Mouse (Mus musculus) large intestine, adult 2 months (tissue): ENCODE results near the gene Pla2g2e. TPM values are rescaled to one million over a fixed set of nuclear protein-coding genes. Genes with fewer than 3 reads are reported as not detected.
A peak's percentile ranks its signal among the peaks of the same experiment; 100 is the strongest.
"Not testable (repeated sequence)": the region's sequence is repeated elsewhere in the genome, so short reads cannot be mapped to it uniquely, and the experiment has no call there.

Experiments used
- DNase-seq: peaks from one replicate; pipeline ENCODE4 v3.0.0-alpha.2; 2012; ENCODE audit warnings: low read depth, low spot score
- WGBS: fragments of 180-500 bp; shearing (Covaris S2); methylation state at CpG from one replicate; pipeline ENCODE4 v1.1.7; 2018; 5-methylcytosine and 5-hydroxymethylcytosine counted together
- polyA plus RNA-seq: library from polyadenylated mRNA; depleted of rRNA; stranded (reverse); fragments of >200 nt; gene quantifications from 2 replicates; pipeline ENCODE4 v1.2.3, GENCODE M21; 2012; rRNA removed

Pla2g2e gene
- polyA plus RNA-seq: 0.63 and 0.67 TPM in 2 replicates

DNA sequence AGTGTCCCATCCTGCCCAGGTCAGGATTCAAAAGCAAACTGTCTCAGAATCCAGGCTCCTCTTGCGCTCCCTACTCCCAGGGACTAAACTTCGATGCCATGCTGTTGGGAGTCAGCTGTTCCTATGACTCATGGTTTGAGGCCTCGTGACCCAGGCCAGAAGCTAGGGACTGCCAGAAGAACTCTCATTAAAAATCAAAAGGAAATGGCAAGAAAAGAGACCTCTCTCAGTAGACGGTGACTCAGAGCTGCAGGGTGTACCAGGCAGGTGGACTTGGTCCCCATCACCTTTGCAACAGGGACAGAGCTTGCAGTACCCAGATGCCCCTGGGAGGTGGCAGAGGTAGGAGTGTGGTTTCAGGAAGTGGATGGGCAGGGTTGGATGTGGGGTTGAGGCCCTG lies at the start of gene Pla2g2e:
Gene Pla2g2e, plus strand, starts transcription at position 212 of the 400 bp plus-strand sequence.
- peak; percentile 38 for DNase-seq

DNA sequence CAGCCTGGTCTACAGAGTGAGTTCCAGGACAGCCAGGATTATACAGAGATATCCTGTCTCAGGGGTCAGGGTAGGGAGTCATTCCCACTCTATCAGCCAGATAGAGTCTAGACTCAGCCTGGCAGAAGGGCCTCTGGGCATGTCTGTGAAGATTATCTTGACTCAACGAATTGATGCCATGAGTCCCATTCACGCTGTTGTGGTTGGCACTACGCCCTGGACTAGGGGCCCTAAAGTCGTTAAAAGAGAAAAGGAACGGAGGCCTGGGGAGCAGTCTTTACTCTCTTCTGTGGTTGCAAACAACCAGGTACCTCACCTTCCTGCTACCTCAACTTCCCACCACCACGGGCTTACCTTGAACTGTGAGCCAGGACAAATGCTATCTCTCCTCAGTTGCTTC lies 37.9 kb upstream of the Pla2g2e start:
- WGBS: 47% methylated on average over 6 of the region's 6 CpGs
- no peak for DNase-seq

More for the DNA sequence above, at the start of gene Pla2g2e:
- WGBS: 25% methylated on average over 4 of the region's 4 CpGs

DNA sequence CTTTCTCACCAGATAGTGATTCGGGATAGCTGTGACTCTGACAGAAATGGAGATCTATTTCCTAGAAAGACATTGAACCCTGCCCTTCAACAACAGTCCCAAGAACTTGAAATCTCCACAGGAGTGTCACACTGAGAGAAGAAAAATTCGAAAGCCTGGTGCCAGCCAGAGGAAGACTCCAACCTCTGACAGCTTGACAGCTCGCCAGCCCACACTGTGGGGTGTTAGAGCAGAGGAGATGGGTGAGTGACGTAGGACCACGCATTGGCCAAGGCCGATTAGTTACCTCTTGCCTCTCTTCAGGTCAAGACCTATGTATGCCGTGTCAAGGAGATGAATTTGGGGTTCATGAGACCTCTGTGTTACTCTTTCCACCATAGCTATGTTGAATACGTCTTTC lies 37.0 kb upstream of the Pla2g2e start:
- no peak for DNase-seq
- 90% methylated on average over 8 of the region's 8 CpGs for WGBS

DNA sequence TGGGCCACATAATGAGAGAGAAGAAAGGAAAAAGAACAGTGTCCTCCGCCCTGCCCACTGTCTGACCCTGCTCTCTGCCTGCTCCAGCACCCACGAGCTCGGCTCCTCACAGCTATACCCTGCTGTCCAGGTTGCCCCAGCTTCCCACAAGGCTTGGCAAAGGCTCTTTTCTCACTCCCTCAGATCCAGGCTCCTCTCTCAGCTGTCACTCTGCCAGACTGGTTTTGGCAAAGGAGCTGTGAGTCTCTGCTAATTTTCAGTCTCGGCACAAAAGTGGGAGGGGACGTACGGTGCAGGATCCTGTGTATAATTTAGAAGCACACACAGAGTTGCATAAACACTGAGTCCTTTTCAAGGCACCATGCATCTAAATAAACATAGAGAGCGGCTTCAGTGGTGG lies 36.4 kb upstream of the Pla2g2e start:
- DNase-seq: no peak
- 78% methylated on average over 7 of the region's 7 CpGs for WGBS

DNA sequence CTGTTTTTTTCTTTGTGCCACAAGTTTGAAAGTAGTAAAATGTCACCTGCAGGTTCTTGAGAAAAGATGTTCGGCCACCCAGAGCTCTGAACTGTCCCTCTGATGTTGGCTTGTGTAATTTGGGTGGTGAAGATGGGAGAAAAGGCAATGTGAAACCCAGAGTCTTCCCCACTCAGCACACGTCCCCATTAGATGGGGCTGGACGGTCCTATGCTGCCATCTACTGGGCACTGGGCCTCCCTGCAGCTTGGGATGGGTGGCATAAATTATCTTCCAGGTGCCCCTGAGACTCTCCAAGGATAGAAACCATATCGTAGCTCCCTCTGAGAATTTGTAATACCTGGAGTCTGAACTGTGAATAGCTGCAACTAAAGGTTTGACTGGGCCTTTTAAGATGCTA lies 26.3 kb upstream of the Pla2g2e start:
- 3% methylated on average over 4 of the region's 4 CpGs for WGBS

DNA sequence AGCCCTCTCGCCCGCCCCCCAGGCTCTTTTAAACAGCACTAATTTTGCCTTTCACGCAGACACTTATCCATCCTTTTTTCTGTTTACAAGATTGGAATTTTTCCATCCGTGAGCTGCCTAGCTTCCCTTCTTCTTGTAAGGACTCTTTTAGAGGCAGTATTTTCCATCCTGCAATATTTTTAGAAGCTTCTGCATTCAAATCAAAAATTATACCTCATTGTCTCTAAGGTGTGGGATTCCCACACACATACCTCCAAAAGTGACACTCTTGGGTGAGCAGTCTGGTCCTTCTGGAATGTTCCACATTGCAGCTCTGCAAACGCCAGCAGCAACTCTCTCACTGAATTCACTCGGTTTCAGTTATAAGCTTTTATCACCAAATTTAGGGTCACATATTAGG lies 24.8 kb upstream of the Pla2g2e start:
- no peak for DNase-seq
- 67% methylated on average over 6 of the region's 6 CpGs for WGBS

More for the DNA sequence above, 26.3 kb upstream of the Pla2g2e start:
- DNase-seq: no peak

DNA sequence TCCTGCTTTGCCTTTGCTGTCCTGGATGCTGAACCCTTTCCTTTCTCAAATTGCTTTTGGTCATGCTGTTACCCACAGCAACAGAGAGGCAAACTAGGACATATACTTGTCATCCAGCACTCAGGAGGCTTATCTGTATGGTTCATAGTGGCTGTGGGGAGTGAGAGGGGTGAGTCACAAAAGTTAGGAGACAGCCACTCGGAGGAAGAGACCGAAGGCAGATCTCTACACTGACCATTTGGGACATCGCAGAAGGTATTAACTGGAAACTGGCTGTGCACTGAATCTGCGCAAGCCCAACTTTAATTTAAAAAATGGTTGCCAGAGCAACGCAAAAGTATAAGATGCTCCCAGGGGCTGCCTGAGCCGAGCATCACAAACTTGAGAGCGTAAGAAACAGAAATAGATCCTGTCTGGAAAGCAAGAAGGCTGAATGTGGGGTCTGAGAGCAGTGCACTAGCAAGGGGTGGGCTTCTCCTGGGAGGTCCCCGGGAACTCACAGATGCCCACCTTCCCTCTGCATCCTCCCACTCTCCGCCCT lies 22.6 kb upstream of the Pla2g2e start:
- DNase-seq: no peak
- 87% methylated on average over 9 of the region's 9 CpGs for WGBS

DNA sequence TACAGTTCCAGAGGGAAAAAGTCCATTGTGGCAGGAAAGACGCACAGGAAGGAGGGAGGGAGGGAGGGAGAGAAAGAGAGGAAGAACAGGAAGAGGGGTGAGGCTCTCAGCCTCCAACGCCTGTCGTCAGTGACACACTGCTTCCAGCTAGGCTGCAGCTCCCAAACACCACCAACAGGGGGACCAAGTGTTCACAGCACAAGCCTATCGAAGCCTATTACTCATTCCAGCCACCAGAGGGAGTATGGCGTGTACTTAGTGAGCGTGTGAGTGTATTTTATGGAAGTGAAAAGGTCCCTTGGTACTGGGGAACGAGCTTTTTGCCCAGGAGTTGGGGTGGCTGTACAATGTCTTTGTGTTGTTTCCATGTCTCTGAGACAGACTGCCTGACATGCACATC lies 21.3 kb upstream of the Pla2g2e start:
- peak; percentile 74 for DNase-seq
- 13% methylated on average over 7 of the region's 7 CpGs for WGBS

DNA sequence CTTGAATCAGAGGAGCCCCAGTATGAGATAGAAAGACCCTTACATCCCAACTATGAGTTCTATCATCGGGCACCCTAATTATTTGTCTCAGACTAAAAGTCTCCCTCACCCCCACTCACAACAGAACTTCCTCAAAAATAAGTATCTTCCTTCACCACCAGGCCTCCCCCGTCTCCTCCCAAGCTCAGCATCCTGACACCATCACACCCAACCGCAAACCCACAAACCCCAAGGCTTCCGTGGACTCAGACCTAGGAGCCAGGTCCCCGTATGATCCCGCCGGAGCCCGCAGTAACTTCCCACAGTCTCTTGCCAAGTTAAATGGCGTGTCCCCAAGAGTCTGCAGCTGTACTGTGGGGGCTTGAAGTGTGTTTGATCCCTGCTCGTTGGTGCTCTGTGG lies 20.2 kb upstream of the Pla2g2e start:
- DNase-seq: no peak
- WGBS: 76% methylated on average over 10 of the region's 10 CpGs

DNA sequence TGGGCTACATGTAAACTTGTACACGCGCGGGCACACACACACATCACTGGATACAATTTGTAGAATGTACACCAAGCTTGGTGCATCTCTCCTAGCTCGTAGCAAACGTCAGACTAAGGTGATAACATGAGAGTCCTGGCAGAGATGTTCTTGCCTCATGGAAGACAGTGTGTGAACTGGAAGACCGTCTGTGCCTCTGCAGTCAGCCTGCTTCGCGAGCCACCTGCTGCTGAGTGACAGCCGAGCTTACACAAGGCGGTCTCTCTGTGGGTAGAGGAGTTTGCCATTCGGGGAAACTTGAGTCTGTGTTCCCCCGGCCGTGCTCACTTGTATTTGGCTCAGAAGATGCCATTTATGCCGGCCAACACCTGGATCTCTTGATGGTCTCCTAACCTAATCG lies 19.3 kb upstream of the Pla2g2e start:
- WGBS: 79% methylated on average over 15 of the region's 15 CpGs
- DNase-seq: no peak

DNA sequence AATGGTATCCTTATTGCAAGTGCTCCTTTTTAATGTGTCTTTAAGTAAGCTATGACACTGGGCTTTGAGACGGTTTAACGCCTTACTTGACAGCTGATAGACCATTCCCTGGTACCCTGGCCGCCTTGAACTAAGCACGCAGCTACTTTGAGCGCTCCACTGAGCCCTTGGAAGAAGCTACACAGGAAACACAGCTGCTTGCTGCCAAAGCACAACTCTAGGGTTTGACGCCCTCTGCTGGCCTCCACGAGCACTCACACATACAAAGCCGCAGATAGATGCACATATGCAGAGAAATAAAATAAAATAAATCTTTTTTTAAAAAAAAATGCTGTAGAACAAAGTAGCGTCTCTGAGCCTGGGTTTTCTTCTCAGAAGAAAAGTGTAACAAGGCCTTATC lies 18.5 kb upstream of the Pla2g2e start:
- DNase-seq: no peak
- 34% methylated on average over 9 of the region's 9 CpGs for WGBS

DNA sequence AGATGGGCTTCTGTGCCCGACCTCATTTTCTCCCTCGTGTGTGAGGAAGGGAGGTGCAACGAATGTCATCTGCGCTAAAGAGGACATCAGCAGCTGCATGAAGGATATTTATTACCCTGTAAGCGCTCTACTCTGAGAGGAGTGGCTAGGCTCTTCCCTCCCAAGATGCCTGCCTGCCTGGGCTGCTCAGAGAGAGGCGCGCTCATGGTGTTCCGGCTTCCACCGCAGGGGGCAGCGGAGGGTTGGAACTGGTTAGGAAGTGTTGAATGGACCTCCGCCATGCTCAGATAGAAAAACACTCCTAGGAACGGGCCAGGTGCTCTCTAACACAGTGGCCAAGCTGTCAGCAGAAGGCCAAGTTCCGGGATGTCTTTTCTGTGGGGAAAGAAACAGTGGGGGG lies 18.0 kb upstream of the Pla2g2e start:
- 6% methylated on average over 13 of the region's 13 CpGs for WGBS
- peak; percentile 42 for DNase-seq

DNA sequence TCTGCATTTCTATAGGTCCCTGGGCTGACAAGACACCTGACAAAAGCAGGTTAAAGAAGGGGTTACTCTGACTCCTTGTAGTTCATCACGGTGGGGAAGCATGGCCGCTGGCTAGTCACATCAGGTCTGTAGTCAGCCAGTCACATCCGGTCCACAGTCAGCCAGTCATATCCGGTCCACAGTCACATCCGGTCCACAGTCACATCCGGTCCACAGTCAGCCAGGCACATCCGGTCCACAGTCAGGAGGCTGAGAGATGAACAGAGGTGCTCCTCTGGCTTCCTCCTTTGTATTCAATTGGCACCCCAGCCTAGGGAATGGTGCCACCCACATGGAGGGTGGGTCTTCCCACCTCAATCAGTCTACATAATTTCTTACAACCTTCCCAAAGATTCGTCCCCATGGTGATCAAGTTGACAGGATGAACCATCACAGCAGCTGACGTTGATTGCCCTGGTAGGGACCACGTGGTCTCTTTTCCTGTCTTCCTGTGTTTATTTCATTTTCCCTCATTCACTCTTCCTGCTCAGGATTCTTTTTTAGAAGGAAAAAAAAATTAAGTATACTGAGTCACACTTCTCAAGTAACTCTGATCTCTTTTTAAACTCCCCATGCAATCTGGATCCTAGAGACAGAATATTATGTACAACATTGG lies 14.3 kb upstream of the Pla2g2e start, which contains the start of gene Pla2g5:
Gene Pla2g5, minus strand, starts transcription at position 139 of the 655 bp plus-strand sequence.
- DNase-seq: no peak
- WGBS: 59% methylated on average over 10 of the region's 10 CpGs

DNA sequence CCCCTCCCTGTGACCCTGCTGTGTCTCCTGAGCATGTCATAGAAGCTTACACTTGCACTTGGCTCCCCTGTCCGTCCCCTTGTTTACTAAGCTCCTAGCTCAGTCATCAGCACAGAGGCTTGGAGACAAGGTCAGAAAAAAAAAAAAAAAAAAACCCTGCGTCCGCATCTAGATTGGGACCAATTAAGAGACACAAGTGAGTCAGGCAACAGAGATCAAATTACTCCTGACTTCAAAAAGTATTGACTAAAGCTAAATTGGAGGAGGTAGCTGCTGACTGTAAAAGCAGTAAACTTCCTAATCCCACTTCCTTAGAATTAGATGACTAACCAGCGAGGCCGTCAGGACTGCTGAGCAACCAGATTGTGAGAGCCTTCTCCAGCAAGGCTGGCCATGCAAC lies 12.7 kb upstream of the Pla2g2e start:
- no peak for DNase-seq
- WGBS: 15% methylated on average over 5 of the region's 5 CpGs

DNA sequence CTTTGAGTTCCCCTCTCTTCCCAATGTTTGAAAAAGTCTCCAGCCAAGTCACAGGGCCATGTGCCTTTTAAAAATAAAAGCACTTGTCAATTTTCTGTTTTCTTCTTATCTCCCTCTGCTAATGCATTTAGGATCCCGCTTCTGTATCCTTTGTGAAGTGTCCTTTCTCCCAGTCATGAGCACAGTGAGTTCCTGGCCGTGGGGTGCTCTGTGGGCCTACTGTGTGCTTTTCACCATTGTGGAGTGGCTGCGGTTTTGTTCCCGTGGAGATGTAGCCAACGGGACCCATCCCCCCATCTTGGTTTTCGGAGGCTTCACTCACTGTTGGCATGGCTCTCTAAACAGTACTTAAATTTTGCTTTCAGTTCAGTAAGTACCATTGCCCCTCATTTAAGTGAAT lies 11.8 kb upstream of the Pla2g2e start:
- DNase-seq: no peak
- WGBS: 64% methylated on average over 6 of the region's 6 CpGs

DNA sequence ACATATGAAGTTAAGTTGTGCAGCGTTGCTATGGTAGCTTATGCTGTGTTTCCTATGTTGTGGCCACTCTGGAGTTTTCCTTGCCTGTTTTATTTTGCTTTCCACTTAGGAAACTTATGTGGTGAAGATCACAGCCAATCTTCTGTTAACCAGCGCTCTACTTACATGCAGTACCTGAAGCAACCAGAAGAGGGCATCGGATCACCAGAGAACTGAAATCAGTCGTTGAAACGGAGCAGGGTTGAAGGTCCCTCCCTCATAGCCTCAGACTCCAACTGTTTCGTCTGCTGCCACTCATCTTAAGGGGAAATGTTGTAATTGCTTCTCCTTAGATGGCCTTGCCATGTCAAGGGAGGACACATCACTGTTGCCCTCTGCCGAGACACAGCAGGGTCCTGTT lies 11.3 kb upstream of the Pla2g2e start:
- DNase-seq: peak; percentile 57
- WGBS: 11% methylated on average over 7 of the region's 7 CpGs

DNA sequence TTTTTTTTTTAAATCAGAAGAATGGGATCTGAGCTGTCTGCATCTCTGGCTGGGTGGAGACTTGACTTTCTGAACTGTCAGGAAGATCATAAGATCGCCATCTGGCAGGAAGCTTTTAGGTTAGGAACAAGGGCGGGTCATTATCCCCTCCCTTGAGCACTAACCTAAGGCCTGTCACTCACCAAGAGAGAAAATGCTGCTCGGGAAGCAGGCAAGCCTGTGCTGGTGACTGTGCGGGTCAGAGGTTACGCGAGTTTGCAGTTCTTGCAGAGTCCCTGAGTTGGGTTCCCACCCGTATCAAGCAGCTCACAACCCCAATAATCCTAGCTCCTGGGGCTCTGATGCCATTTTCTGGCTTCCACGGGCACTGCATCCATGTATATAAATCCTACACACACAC lies 9.1 kb upstream of the Pla2g2e start:
- 46% methylated on average over 8 of the region's 8 CpGs for WGBS
- DNase-seq: no peak

DNA sequence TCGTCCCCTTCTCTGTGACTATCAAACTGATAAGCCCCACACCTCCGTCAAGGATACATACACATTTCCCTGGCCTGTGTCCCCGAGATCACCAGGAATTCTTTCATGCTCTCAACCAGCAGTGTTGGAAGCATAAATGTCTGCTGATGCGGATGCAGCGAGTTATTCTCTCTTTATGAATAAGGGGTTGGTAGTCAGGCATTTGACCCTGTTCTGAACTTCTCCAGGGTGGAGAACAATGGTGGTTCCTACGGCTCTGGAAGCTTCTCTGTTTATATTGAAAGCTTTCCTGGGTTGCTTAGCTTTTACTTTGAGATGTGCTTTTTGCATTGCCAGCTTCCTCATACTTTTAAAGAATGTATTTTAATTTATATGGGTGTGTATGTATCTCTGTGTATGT lies 3.9 kb upstream of the Pla2g2e start, which contains the start of gene Gm13030:
Gene Gm13030, minus strand, starts transcription at position 101 of the 400 bp plus-strand sequence.
- DNase-seq: no peak
- WGBS: 81% methylated on average over 6 of the region's 6 CpGs

DNA sequence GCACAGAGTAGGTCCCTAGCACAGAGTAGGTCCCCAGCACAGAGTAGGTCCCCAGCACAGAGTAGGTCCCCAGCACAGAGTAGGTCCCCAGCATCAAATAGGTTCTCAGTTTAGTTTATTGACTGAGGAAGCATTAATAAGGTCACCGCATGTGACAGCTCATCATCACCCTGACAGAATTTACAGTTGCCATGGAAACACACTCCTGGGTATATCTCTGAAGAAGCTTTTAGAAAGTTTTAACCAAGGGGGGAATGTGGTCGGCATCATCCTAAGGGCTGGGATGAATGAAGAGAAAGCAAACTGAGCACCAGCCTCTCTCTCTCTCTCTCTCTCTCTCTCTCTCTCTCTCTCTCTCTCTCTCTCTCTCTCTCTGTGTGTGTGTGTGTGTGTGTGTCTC lies 2.5 kb upstream of the Pla2g2e start:
- WGBS: 80% methylated on average over 2 of the region's 2 CpGs

DNA sequence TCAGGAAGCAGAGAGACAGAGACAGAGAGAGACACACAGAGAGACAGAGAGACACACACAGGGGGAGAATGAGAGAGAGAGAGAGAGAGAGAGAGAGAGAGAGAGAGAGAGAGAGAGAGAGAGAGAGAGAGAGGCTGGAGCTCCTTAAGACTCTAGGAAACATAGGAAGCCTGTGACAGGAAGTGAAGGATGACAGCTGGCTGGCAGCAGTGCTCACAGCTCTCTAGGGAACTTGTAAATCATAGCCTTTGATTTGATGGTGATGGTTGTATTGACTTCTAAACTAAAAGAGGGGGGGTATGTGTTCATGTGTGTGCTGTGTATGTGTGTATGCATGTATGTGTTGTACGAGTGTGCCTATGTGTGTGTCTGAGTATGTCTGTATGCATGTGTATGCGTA lies 1.8 kb upstream of the Pla2g2e start:
- 99% methylated on average over 2 of the region's 2 CpGs for WGBS
- no peak for DNase-seq

More for the DNA sequence above, 2.5 kb upstream of the Pla2g2e start:
- DNase-seq: not testable (repeated sequence)

DNA sequence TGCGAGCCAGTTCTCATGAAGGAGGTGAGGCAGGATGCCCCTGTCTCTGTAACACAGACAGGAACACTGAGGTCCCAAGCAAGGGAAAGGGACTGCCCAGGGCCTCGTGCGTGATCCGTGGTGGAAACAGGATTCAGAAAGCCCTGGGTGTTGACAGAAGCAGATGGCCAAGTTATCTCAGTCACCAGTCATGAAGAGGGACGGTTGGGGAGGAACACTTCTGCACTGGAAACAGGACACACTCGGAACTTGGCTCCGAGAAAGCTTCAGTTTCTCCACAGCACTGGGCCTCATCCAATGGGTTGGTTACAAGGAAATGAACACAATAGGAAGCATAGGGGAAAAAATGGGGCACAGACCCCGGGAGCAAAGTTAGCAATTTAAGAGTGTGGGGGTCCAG lies 1.0 kb downstream of the Pla2g2e start:
- no peak for DNase-seq
- WGBS: 63% methylated on average over 8 of the region's 8 CpGs

DNA sequence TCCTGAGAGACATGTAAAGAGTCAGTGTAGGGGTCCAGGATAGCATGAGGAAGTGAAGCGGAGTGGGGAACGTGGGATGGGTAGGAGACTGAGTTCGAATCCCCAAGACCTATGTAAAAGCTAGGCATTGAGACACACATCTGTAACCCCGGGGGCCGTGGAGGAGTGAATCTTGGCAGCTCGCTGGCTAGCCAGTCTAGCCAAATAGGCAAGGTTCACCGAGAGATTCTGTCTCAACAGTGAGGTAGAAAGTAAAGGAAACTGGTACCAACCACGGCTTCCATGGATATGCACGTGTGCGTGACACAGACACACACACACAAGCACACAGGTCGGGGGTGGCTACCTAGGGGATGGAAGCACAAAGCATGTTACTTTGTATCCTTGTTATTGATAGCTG lies 2.1 kb downstream of the Pla2g2e start:
- WGBS: 86% methylated on average over 11 of the region's 11 CpGs

More for the DNA sequence above, 2.1 kb downstream of the Pla2g2e start:
- DNase-seq: no peak
